Mouse (Mus musculus): ENCODE results near the gene Zbtb16.

- TF ChIP-seq POLR2A (IDR thresholded peaks at IDR 0.05; ENCODE audit: extremely low read depth, insufficient read depth, low read length) (no peak), CTCF (IDR thresholded peaks at IDR 0.05; ENCODE audit: low read depth, low read length) (no peak)
These were observed 81.6 kb downstream of the Zbtb16 start for GRCm38 (mm10) chr9:48754418-48754817.
